Mouse (Mus musculus) heart, postnatal 0 days (tissue): ENCODE measurements at regions not wholly inside any gene's neighbourhood (a gene's known extent, or its start where the extent isn't known, plus 50 kb on each side); places are given as distances from the start of the nearest gene placed in this dataset.

Source experiments
- CTCF ChIP-seq: IDR thresholded peaks from 2 replicates; pipeline ENCODE4 v1.5.1; 2016; ENCODE audit warnings: antibody characterized with exemption, control low read depth, low read depth
- EP300 ChIP-seq: IDR thresholded peaks from 2 replicates; pipeline ENCODE4 v1.6.1; 2016; ENCODE audit warnings: antibody characterized with exemption, low read depth

DNA sequence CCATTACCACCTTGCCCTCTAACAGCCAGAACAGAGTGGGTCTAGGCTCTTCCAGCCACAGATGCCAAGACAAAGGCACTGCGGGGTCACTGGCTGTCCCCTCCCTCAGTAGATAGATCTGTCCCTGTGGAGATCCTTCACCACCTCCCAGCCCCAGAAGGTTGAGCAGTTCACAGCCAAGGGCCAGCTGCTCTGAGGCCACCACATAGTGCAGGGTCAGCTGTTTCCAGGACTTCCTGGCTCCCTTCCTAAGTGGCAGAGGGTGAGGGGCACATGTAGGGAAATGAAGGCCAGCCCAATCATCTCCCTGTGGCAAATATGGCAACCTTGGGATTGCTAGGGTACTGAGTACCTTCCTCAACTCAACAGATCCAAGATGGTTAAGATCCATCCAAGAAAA lies 187.8 kb downstream of the Fam43a start:
- no peak for TF ChIP-seq CTCF
- no peak for TF ChIP-seq EP300
